Mouse (Mus musculus): Measurements from ENCODE around the gene Dtx1. TPM values are rescaled to one million over a fixed set of nuclear protein-coding genes. Genes with fewer than 3 reads are reported as not detected.

Dtx1 gene
- total RNA-seq, 2 experiments from 2014 or later: 7.4 to 9.2 TPM

DNA sequence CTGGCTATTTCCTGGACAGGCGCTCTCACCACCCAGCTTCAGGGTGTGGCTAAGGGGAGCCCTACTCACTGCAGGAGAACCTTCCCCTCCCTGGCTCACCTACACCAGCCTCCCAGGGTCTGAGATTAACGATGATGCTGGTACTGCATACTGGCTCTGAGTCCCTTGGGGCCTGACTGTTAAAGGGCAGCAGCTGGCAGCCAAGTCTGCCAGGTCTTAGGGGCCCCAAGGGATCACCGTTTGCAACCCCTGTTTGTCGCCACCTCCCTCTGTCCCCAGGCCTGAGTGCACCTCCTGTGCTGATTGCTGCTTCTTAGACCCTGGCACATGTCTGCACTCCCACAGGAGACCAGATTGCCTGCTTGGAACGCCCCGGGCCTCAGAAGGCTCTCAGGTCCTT is 7.3 kb downstream of the Dtx1 start:
- DNase-seq: no peak

GRCm38 (mm10) chr5:120703660-120704059 is 8.1 kb downstream of the Dtx1 start:
- no peak for DNase-seq

DNA sequence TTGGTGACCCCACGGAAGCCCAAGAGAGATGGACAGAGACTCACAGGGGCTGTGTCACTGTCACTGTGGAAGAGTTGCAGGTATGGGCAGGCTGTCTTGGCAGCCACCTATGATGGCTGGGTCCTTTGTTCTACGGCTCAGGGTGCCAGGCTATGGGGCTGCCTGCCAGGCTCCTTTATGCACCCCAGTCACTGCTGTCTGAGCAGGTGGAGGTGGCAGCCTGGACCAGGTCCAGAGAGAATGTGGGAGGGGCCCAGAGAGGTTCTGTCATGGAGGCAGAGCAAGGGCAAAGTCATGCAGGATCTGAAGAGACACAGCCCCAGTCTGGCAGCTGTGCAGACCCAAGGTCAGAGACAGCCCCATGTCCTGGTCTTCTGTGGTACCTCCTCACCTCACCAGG is 8.8 kb downstream of the Dtx1 start:
- no peak for DNase-seq

DNA sequence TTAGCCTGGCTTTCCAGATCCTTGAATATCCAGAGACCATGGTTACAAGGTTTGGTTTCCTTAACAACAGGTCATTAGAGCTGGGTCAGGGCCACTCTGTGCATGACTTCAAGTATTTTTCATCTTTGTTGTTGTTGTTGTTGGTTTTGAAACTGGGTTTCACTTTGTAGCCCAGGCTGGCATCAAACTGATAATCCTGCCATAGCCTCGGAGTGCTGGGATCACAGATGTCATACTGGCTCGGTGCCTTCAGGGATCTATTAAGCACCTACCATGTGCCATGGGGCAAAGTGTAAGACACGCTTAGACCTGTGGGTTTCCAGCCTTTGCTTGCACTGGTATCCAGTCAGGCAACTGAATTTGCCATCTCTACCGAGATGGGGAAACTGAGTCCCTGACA is 9.3 kb downstream of the Dtx1 start:
- DNase-seq: no peak

DNA sequence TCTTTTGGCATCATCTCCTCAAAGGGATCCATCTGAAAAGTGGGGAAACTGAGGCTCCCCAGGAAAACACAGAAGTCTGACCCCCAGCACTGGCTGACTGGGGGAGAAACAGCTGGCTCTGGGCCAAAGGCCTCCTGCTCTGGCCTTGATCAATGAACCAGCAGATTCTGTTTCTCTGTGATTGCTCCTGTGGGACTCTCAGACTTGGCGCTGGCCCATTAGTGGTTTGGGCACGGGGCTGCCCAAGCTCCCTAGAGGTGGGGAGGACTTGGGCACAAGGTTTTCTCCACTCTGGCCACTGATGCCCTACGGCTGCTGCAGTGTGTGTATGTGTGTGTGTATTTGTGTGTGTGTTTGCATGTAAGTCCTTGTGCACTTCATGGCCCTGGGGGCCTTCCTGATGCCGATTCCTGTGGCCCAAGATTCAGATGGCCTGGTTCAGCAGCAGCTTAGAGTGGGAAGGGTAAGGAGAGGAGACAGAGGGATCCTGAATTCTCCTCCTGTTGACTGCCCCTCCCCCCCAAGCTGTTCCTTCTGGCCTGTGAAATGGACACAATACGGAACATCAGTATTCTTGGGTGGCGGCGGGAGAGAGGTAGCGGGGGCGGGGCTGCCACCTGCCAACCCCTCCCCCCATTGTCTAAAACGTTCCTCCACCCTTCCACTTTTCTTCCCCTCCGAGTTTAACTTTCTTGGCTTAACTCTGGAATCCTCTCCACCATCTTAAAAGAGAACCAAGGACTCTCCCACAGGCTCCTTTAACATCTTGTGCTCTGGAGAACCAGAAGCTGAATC is 10.5 kb downstream of the Dtx1 start:
- DNase-seq: no peak

DNA sequence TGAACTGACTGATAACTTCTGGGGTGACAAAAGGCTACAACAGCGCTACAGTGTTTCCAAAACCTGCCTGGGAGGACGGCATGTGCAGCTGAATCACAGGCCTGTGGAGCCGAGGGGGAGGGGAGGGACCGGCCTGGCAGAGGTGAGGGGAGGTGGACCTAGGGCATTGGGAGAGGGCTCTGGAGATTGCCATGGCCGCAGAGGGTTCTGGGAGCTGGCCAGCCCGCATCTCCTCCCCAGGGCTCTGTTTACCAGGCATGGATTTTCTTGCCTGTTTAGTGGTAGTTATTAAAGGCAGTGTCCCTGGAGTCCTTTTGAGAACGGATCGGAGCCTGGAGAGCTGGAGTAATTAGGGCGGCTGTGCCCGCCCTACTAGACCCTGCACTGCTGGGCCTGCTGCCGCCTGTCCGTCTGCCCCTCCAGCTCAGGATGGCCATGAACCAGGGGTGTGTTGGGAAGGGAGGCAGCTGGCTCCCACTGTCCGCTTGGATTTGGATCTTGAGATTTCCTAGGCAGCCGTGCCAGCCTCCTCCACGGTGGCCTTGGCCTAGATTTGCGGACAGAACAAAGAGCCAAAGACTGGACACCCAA is 12.8 kb downstream of the Dtx1 start:
- peak; percentile 82 for DNase-seq

DNA sequence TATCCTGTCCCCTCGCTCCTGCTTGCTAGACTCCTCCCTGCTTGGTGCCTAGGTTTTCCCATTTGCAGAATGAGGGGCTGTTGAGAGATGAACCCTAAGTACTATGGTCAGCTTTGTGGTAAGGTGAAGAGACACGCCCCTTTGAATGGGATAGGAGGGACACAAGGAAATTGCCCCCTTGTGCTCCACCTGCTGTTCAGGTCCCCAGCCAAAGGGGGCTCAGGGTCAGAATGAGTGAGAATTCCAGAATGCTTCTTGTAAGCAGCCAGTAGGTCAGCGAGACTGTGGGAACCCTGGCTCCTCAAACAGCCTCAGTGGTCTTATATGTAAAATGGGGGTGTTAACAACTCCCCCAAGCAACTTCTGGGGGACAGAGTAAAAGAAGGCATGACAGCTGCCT is 13.5 kb downstream of the Dtx1 start:
- no peak for DNase-seq

DNA sequence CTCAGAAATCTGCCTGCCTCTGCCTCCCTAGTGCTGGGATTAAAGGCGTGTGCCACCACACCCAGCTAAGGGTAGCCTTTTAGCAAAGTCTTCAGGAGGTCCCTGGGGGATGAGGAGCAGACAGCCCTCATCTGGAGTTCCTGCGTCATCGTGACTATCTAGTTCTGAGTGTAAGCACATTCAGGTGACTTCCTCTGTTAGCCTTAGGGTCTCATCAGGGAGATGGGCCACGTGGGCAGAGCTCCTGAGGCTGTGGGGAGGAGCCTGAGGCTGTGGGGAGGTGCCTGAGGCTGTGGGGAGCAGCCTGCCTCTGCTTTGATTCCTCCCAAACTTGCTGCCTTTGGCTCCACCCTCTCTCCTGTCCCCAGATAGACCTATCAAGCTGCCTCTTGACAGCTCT is 14.9 kb downstream of the Dtx1 start:
- DNase-seq: no peak

- no peak for DNase-seq
Observed at GRCm38 (mm10) chr5:120696057-120696743, 15.5 kb downstream of the Dtx1 start.

DNA sequence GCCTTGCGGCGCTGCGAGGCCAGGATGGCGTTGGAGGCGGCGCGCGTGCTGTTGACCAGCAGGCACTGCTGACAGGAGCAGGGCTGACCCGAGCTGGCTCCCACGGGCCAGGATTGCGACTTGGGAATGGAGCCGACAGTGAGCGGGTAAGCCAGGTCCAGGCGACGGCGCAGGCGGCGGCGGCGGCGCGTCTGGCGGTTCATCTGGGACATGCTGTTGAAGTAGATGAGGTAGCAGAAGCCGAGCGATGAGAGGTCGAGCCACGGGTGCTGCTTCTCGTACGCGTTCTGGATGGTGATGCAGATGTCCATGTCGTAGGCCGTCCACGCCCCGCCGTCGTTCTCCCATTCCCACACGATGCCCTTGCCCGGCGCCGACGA is 17.0 kb downstream of the Dtx1 start:
- DNase-seq: peak; percentile 48

DNA sequence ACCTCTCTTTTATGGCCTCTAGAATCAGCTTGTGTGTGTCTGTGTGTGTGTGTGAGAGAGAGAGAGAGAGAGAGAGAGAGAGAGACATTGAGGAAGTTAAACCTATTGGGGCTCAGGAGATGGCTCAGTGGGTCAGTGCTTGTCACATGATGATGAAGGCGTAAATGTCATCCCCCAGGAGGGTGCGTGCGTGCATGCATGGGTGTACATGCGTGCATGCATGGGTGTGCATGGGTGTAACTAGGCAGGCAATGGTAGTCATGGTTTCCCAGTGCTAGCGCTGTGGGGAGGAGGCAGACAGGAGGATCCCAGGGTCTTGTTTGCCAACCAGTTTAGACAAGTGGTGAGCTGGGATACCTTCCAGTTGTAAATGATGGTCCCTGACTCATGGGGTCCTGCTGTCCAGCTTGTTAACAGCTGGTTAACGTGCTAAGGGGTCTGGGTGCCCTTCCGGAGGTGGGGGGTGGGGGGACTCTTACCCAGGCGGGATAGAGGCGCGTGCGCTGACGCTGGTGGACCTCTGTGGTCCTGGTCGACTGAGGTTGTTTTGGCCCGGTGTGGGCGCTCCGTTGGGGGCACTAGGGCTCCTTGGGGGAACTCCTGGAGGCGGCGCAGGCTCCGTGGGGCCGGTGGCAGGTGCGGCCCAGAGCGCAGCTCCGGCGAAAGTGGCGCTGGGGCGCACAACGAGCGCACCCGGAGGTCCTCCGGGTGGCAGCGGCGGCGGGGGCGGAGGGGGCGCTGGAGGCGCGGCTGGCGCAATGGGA is 17.6 kb downstream of the Dtx1 start:
- no peak for DNase-seq

DNA sequence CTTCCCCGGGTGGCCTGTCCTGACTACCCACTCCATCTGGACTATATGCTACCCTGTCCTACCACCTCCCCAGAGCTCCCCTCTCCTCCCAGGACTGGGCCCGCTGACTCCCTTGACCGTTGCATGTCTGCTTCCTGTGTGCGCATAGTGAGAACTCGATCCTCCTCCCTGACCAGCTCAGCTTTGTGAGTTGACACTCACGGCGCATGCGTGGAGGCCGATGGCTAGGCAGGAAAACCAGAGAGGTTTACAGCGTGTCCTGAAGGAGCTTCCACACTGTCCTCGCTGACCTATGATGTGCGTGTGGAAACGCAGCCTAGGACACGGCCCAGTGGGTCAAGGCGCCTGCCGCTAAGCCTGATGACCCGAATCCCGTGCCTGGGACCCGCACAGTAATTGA is 19.7 kb downstream of the Dtx1 start:
- no peak for DNase-seq

- no peak for DNase-seq
Observed at GRCm38 (mm10) chr5:120690417-120690816, 21.3 kb downstream of the Dtx1 start.

- no peak for DNase-seq
Observed at GRCm38 (mm10) chr5:120688434-120688833, 23.3 kb downstream of the Dtx1 start.

GRCm38 (mm10) chr5:120687897-120688296 is 23.8 kb downstream of the Dtx1 start:
- DNase-seq: no peak

DNA sequence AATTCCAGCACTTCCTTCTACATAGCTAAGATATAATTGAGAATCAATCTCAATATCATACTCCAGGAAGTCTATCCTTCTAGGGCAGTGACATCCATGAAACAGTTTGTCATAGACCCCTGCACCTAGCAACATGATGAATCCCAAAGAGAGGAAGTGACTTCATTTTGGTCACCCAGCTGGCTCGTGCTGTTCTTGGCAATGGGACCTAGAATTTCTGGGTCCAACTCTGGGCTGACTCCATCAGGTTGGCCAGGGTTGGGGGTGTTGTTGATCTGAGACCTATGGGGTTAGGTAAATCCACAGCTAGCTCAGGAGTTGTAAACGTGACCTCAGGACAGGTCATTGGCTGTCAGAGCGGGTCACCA is 24.3 kb downstream of the Dtx1 start:
- DNase-seq: no peak

DNA sequence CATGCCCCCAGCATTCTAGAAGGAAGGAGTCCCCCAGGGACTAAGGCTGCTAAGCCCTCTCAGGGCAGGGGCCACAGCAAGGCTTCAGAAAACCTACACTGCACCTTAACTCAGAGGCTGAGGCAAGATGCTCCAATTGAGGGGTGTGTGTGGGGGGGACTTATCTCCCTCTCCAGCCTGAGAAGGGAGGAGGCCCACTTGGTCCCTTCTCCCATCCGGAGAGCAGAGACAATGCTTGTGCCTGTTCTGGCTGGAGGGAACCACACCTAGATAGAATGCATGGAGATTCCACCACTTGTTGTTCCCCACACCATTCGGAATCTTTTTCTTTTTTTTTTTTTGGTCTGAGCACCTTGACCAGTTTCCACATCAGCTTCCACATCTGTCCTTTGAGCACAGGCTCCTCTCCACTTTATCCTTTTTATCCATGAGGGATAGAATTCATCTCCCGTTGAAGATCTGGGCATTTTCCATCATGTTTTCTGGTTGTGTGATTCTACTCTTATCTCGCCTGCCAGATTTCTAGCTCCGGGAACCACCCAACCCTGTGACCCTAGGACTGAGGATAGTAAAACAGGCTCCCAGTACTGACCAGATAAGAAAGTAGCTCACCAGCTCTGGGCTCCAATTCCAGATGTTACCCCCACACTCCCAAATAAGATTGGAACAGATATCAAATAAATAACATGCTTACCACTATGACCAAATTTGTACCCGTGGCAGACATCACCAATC is 24.8 kb downstream of the Dtx1 start:
- DNase-seq: no peak

DNA sequence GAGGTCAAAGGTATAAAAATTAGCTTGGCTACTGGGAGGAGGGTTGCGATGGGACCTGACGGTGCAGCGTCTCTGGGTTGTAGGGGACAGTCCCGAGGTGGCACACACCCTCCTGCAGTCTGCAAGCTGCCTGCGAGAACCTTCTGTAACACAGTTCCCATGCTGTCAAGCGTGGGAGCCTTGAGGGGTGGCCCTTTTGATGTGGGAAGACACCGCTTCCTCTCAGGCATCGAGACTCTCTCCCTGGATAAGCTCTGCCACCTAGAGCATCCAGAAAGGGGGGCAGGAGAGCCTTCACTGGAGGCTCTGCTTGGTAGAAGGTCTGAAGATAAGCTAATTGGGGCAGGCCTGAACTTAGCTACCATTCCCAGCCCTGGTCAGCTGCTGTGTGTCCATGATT is 26.0 kb downstream of the Dtx1 start:
- DNase-seq: no peak

- no peak for DNase-seq
Observed at GRCm38 (mm10) chr5:120682982-120683771, 28.6 kb downstream of the Dtx1 start.

- DNase-seq: no peak
Observed at GRCm38 (mm10) chr5:120680918-120681317, 30.8 kb downstream of the Dtx1 start.

All from adrenal gland, postnatal 10 days (tissue).